Comparison of ENCODE assay signal across 25 mouse cellular contexts in genomic region chr4:108843336-108843735, GRCm38 (mm10). TPM values are rescaled to one million over a fixed set of nuclear protein-coding genes. Genes with fewer than 3 reads are reported as not detected.
DNase-seq lines count a peak whose midpoint lies in the region; ATAC-seq lines count a peak whose summit lies in the region.
"Had no signal": no experiment of that assay in that cellular context is flagged by ENCODE, and none has a peak within 500 bp of the region (broad histone marks: within the 10 kb centered on the region; RNA-seq: fewer than 3 reads in every experiment).

No protein-coding gene starts in this region.

- H3K9ac ChIP-seq in midbrain, embryonic 15.5 days: no peak overlapping the region
- H3K9ac ChIP-seq: embryonic facial prominence, embryonic 15.5 days; heart, embryonic 15.5 days had no signal

- no peak for ATAC-seq in midbrain, embryonic 15.5 days (replicated peaks)
- ATAC-seq: hindbrain, embryonic 16.5 days; inflammation-experienced regulatory T-cells, adult 6 months; intestine, postnatal 0 days had no signal

- DNase-seq in heart, adult 11 months: peak; percentile 70
- no peak for DNase-seq in heart, postnatal 36 days
- DNase-seq in midbrain, embryonic 10.5 days (ENCODE audit: low spot score): no peak
- peak; percentile 16 for DNase-seq in ES-CJ7 (ENCODE audit: low read depth, low spot score)
- DNase-seq in ZHBTc4 (ENCODE audit: low read depth, low spot score): peak; percentile 63
- no peak for DNase-seq in adrenal gland, postnatal 10 days
- DNase-seq: adrenal gland, adult 2 months; cerebellum, adult 11 months; cerebellum, adult 8-10 months; cerebellum, postnatal 14 days; embryo, embryonic 11 days; gastrocnemius, adult 2 months; gastrocnemius, postnatal 25 days; heart, postnatal 14 days had no signal

- H3K4me2 ChIP-seq in midbrain, embryonic 15.5 days: no peak overlapping the region
- H3K4me2 ChIP-seq: embryonic facial prominence, embryonic 15.5 days; heart, embryonic 15.5 days had no signal

- no peaks in the 10 kb centered on the region for H3K27me3 ChIP-seq in midbrain, embryonic 10.5 days (ENCODE audit: low read depth, poor library complexity, severe bottlenecking)
- H3K27me3 ChIP-seq in midbrain, embryonic 15.5 days (replicated peaks): no peaks in the 10 kb centered on the region
- H3K27me3 ChIP-seq: CH12.LX; embryonic facial prominence, embryonic 15.5 days; heart, embryonic 15.5 days had no signal

- H3K9me3 ChIP-seq in midbrain, embryonic 10.5 days (replicated peaks): no peaks in the 10 kb centered on the region
- H3K9me3 ChIP-seq in midbrain, embryonic 15.5 days: no peaks in the 10 kb centered on the region
- H3K9me3 ChIP-seq: embryonic facial prominence, embryonic 15.5 days; heart, embryonic 10.5 days; heart, embryonic 15.5 days had no signal

- H3K4me3 ChIP-seq in midbrain, embryonic 10.5 days: no peak overlapping the region
- no peak overlapping the region for H3K4me3 ChIP-seq in midbrain, embryonic 15.5 days
- H3K4me3 ChIP-seq: embryonic facial prominence, embryonic 15.5 days; erythroblast, embryonic 14.5 days; gastrocnemius, adult 2 months; heart, embryonic 10.5 days; heart, embryonic 15.5 days had no signal

- peaks cover 15% of the 10 kb centered on the region for H3K36me3 ChIP-seq in midbrain, embryonic 10.5 days
- H3K36me3 ChIP-seq in midbrain, embryonic 15.5 days (replicated peaks): no peaks in the 10 kb centered on the region
- H3K36me3 ChIP-seq: embryonic facial prominence, embryonic 15.5 days; heart, embryonic 15.5 days had no signal

- H3K4me1 ChIP-seq in midbrain, embryonic 10.5 days: peaks cover 21% of the 10 kb centered on the region
- H3K4me1 ChIP-seq in midbrain, embryonic 15.5 days: peaks cover 4% of the 10 kb centered on the region

- intact Hi-C loops in heart, postnatal 36 days (cut with DNase I): no loop called here

- H3K27ac ChIP-seq in midbrain, embryonic 10.5 days (replicated peaks): peak overlapping the region; percentile 46
- no peak overlapping the region for H3K27ac ChIP-seq in midbrain, embryonic 15.5 days
- H3K27ac ChIP-seq: embryonic facial prominence, embryonic 15.5 days; gastrocnemius, adult 2 months; heart, embryonic 10.5 days; heart, embryonic 15.5 days had no signal

RNA-seq across cellular contexts. Expression of gene Kti12, which starts 4.2 kb away (rescaled TPM):
- 10 to 100 TPM; 20.5 to 20.6 TPM for total RNA-seq in heart, postnatal 36 days (2021)
- polyA plus RNA-seq in midbrain, embryonic 10.5 days (2016; fragmentation: Nextera tagmentation; extraction: Ambion mirVana): 53.4 and 62.2 TPM in 2 replicates
- 24.1 and 24.4 TPM in 2 replicates for polyA plus RNA-seq in midbrain, embryonic 15.5 days (2015; fragmentation: Nextera tagmentation; extraction: Ambion mirVana)
- 10 to 100 TPM; 27.7 to 28.1 TPM for total RNA-seq in adrenal gland, postnatal 10 days (2021)

RNA-seq across cellular contexts. Expression of gene A730015C16Rik, which starts 5.1 kb away (rescaled TPM):
- not detected for total RNA-seq in heart, postnatal 36 days (2021)
- 1.5 and 1.8 TPM in 2 replicates for polyA plus RNA-seq in midbrain, embryonic 10.5 days (2016; fragmentation: Nextera tagmentation; extraction: Ambion mirVana)
- 1.3 and 1.9 TPM in 2 replicates for polyA plus RNA-seq in midbrain, embryonic 15.5 days (2015; fragmentation: Nextera tagmentation; extraction: Ambion mirVana)
- not detected for total RNA-seq in adrenal gland, postnatal 10 days (2021)
- total RNA-seq: adrenal gland, adult 2 months; gastrocnemius, postnatal 25 days; heart, postnatal 14 days had no signal
- polyA plus RNA-seq: adrenal gland, adult 2 months; erythroblast, embryonic 14.5 days had no signal

RNA-seq across cellular contexts. Expression of gene Txndc12, which starts 8.9 kb away (rescaled TPM):
- total RNA-seq in heart, postnatal 36 days (2021): 10 to 100 TPM; 30.0 to 32.4 TPM
- 93.5 and 102 TPM in 2 replicates for polyA plus RNA-seq in midbrain, embryonic 10.5 days (2016; fragmentation: Nextera tagmentation; extraction: Ambion mirVana)
- polyA plus RNA-seq in midbrain, embryonic 15.5 days (2015; fragmentation: Nextera tagmentation; extraction: Ambion mirVana): 63.8 and 67.4 TPM in 2 replicates
- 10 to 100 TPM; 70.0 to 71.7 TPM for total RNA-seq in adrenal gland, postnatal 10 days (2021)

RNA-seq across cellular contexts. Expression of gene Btf3l4, which starts 9.9 kb away (rescaled TPM):
- 10 to 100 TPM; 81.3 to 87.0 TPM for total RNA-seq in heart, postnatal 36 days (2021)
- 213 and 242 TPM in 2 replicates for polyA plus RNA-seq in midbrain, embryonic 10.5 days (2016; fragmentation: Nextera tagmentation; extraction: Ambion mirVana)
- polyA plus RNA-seq in midbrain, embryonic 15.5 days (2015; fragmentation: Nextera tagmentation; extraction: Ambion mirVana): 167 and 179 TPM in 2 replicates
- 100 to 1,000 TPM; 115 to 125 TPM for total RNA-seq in adrenal gland, postnatal 10 days (2021)

RNA-seq across cellular contexts. Expression of gene Rab3b, which starts 35.5 kb away (rescaled TPM):
- total RNA-seq in heart, postnatal 36 days (2021): 1 to 10 TPM in 1 of 2 experiments, under 1 TPM in 1; 0.24 to 1.1 TPM
- polyA plus RNA-seq in midbrain, embryonic 10.5 days (2016; fragmentation: Nextera tagmentation; extraction: Ambion mirVana): 32.6 and 32.8 TPM in 2 replicates
- 141 and 148 TPM in 2 replicates for polyA plus RNA-seq in midbrain, embryonic 15.5 days (2015; fragmentation: Nextera tagmentation; extraction: Ambion mirVana)
- 10 to 100 TPM; 45.4 to 50.2 TPM for total RNA-seq in adrenal gland, postnatal 10 days (2021)
- total RNA-seq: common myeloid progenitor, adult 5-6 weeks; gastrocnemius, postnatal 25 days; MEL had no signal
- polyA plus RNA-seq: erythroblast, embryonic 14.5 days had no signal

Comparison
In these comparisons a context has a peak if more than half of its experiments do, and no peak if none do; other contexts are left out.
1. DNase-seq: peak in heart, adult 11 months (single experiment), ES-CJ7 (single experiment) and ZHBTc4 (single experiment); none in heart, postnatal 36 days (0 of 2), midbrain, embryonic 10.5 days (single experiment) and adrenal gland, postnatal 10 days (single experiment).